Mouse (Mus musculus) gastrocnemius, adult 2 months (tissue): ENCODE results near the gene Cplx1. TPM values are rescaled to one million over a fixed set of nuclear protein-coding genes. Genes with fewer than 3 reads are reported as not detected.
A peak's percentile ranks its signal among the peaks of the same experiment; 100 is the strongest.

Experiments
- DNase-seq: peaks from one replicate; pipeline ENCODE4 v3.0.0; 2022
- H3K27ac ChIP-seq: fragments of 200-600 bp; 2 replicates; pipeline ENCODE4 v1.8.1; 2022; ENCODE audit warnings: mild to moderate bottlenecking
- H3K4me3 ChIP-seq: fragments of 200-600 bp; 2 replicates; pipeline ENCODE4 v1.8.1; 2022; ENCODE audit warnings: mild to moderate bottlenecking, moderate library complexity
- CTCF ChIP-seq: fragments of 200-600 bp; IDR thresholded peaks from 2 replicates; pipeline ENCODE4 v1.8.1; 2022; ENCODE audit warnings: antibody characterized with exemption, mild to moderate bottlenecking, moderate library complexity
- intact Hi-C: fragments of 180-260 bp; cut with DNase I; formaldehyde crosslinking; loops from one replicate; pipeline ENCODE4 v1.15.1; 2025
- total RNA-seq, 2 experiments: library from RNA; stranded (reverse); gene quantifications; 2 replicates each; pipeline ENCODE4 v1.2.3; 2021

Cplx1 gene
- total RNA-seq, 2 experiments from 2014 or later: not detected

DNA sequence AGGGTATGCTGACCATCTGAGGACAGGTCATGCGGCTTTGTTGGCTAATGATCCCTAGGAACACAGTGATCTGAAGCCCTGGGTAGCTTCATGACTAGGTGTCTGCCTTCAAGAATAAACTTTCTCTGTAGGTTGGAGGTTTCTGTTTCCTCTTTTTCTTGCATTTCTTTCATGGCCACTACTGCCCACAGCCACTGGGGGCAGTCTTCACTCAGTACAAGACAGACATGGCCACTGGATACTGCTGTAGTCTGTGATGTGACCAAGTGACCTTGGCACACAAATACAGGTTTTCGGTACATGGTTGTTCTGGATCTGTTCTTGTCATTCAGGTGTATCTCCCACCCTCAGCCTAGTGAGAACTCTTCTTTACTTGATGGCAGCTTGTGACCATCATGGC lies 64.6 kb downstream of the Cplx1 start:
- no peak for DNase-seq
- intact Hi-C loops: no loop called here
- H3K4me3 ChIP-seq: no peak overlapping the region
- TF ChIP-seq CTCF: peak; percentile 61
- H3K27ac ChIP-seq: no peak overlapping the region

DNA sequence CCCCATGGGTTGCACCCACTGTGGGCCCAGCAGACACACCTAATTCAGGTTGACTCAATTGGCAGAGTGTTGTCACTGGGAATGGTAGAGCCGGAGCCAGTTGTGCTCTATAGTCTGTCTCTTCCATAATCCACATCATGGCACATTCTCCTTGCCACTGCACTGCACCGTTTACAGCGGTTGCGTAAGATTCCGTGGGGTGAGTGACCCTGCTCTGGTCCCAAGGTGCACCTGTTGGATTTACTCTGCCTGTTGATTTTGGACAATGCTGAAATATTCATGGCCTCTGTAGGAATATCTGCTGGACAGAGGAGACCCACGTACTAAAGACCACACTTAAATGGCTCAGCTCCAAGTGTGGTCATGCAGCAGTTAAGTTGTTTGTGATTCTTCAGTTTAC lies 66.8 kb downstream of the Cplx1 start:
- no peak overlapping the region for H3K4me3 ChIP-seq
- DNase-seq: no peak
- intact Hi-C loops: loop anchor here (5.0 kb wide), 1 partner anchor 56 kb away; no protein-coding TSS in a partner anchor
- TF ChIP-seq CTCF: no peak
- no peak overlapping the region for H3K27ac ChIP-seq

DNA sequence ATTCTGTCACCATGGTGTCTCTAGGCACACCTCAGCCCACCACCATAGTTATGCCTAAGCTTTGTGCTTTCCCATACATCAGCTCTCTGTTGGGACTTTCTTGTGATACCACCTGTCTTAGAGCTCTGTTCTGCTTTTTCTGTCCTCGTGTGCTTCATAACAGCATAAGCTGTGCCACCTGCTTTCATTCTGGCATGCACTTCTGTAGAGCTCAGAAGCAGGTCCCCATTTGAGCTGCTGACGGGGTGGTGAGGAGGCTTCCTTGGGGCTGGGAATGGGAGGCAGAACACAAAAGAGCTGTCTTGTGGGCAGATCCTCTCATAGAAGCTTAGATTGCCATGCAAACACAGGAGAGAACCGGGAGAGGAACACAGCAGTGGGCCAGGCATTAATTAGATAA lies 73.8 kb downstream of the Cplx1 start:
- no peak overlapping the region for H3K27ac ChIP-seq
- DNase-seq: no peak
- no peak for TF ChIP-seq CTCF
- H3K4me3 ChIP-seq: no peak overlapping the region
- intact Hi-C loops: no loop called here

DNA sequence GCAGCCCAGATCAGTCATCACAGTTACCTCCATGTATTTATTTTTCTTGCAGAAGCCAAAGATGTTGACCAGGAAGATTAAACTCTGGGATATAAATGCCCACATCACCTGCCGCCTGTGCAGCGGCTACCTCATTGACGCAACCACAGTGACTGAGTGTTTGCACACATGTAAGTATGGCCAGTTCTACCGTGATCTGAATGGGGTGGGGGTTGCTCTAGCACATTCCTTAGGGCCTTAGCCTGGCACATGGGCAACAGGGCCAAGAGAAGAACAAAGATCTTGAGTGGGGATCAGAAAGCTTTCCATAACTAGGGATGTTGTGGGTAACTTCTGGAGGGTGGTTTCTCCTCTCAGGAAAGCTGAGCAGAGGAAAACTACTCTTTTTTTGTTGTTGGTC lies 76.1 kb downstream of the Cplx1 start:
- Histone ChIP-seq H3K4me3 (no peak overlapping the region), H3K27ac (no peak overlapping the region)
- DNase-seq: no peak
- TF ChIP-seq CTCF: no peak
- intact Hi-C loops: no loop called here

DNA sequence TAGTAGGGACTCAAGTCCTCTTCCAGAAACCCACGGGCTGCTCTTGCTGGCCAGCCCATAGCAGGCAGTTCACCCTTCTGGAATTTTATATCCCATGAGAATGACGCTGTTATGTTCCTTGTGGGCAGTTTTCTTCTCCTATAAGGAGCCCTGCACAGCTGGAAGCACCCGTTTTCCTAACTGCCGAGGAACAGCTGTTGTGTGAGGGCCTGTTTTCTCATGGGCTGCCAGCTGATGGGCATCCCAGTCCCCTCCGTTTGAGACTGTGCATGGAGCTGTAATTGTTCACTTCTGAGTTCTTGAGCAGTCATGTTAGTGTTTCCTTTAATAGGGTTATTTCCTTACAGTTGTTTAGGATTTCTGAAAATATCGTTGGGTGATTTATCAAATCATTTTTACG lies 80.2 kb downstream of the Cplx1 start:
- Histone ChIP-seq H3K4me3 (no peak overlapping the region), H3K27ac (no peak overlapping the region)
- TF ChIP-seq CTCF: no peak
- DNase-seq: no peak
- intact Hi-C loops: no loop called here

Other genes with a start within 250 kb of the Cplx1 start
- gene Pigg, start 237.4 kb downstream of the Cplx1 start, total RNA-seq: 1 to 10 TPM; 3.4 to 5.0 TPM
- gene Gm42517, start 182.1 kb downstream of the Cplx1 start, total RNA-seq: under 1 TPM; 0.13 to 0.28 TPM
- gene Pde6b, start 161.6 kb downstream of the Cplx1 start, total RNA-seq: not detected
- gene Atp5k, start 115.6 kb downstream of the Cplx1 start, total RNA-seq: 100 to 1,000 TPM; 595 to 950 TPM
- 1 to 10 TPM in 1 of 2 experiments, under 1 TPM in 1; 0.92 to 1.3 TPM for gene Mfsd7a, start 101.1 kb downstream of the Cplx1 start, total RNA-seq
- 10 to 100 TPM; 34.3 to 42.6 TPM for gene Pcgf3, start 88.8 kb downstream of the Cplx1 start, total RNA-seq
- gene Gak, start 79.7 kb upstream of the Cplx1 start, total RNA-seq: 10 to 100 TPM; 14.2 to 14.3 TPM
- gene Tmem175, start 79.7 kb upstream of the Cplx1 start, total RNA-seq: 1 to 10 TPM; 7.8 to 8.0 TPM
- 10 to 100 TPM; 11.8 to 12.5 TPM for gene Idua, start 110.3 kb upstream of the Cplx1 start, total RNA-seq
- gene Dgkq, start 119.6 kb upstream of the Cplx1 start, total RNA-seq: 1 to 10 TPM; 3.9 to 4.6 TPM
- gene Slc26a1, start 125.5 kb upstream of the Cplx1 start, total RNA-seq: not detected
- gene Fgfrl1, start 142.4 kb upstream of the Cplx1 start, total RNA-seq: 10 to 100 TPM; 18.0 to 45.2 TPM
- not detected for gene Rnf212, start 225.0 kb upstream of the Cplx1 start, total RNA-seq
- gene Tmed11, start 245.3 kb upstream of the Cplx1 start, total RNA-seq: not detected